Mouse (Mus musculus): ENCODE data around the gene Abca1. TPM values are rescaled to one million over a fixed set of nuclear protein-coding genes. Genes with fewer than 3 reads are reported as not detected.

Gene Abca1
- polyA plus RNA-seq, 1 experiment from 2014 or later, result 4.1 TPM

DNA sequence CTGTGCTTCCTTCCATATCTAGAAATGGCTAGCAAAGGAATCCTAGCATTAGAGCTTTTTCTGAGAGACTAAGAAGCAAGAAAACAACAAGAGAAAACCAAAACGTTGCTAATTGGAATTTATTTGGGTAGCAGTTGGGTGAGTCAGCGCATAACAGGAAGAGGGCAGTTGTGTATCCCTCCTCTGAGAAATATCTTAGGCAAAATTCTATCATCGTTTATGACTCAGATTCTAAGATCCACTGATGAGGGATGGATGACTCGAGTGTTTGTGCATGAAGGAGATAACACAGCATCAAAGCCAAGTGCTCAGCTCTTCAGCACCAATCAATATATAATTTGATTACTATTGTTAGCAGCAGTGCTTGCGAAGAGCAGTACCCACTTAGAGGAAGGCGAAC is 21.8 kb upstream of the Abca1 start:
- Histone ChIP-seq H3K36me3 (ENCODE audit: control insufficient read depth, insufficient read depth) (no peaks in the 10 kb centered on the region), H3K4me1 (ENCODE audit: control insufficient read depth, insufficient read depth, low read length) (no peaks in the 10 kb centered on the region), H3K9ac (ENCODE audit: low read length) (no peak overlapping the region), H3K4me2 (ENCODE audit: low read depth, low read length) (no peak overlapping the region), H3K27me3 (ENCODE audit: control insufficient read depth, insufficient read depth, low read length) (no peaks in the 10 kb centered on the region), H3K4me3 (ENCODE audit: low read length) (no peak overlapping the region), H3K27ac (ENCODE audit: low read length) (no peak overlapping the region), H3K9me3 (replicated peaks; ENCODE audit: control insufficient read depth, low read length) (peaks cover 3% of the 10 kb centered on the region; the same call in 1 of the 2 replicates)
- WGBS, result 69% methylated on average over 6 of the region's 6 CpGs
- no peak for ATAC-seq (replicated peaks; ENCODE audit: extremely low read depth, insufficient read depth, low FRiP score)

DNA sequence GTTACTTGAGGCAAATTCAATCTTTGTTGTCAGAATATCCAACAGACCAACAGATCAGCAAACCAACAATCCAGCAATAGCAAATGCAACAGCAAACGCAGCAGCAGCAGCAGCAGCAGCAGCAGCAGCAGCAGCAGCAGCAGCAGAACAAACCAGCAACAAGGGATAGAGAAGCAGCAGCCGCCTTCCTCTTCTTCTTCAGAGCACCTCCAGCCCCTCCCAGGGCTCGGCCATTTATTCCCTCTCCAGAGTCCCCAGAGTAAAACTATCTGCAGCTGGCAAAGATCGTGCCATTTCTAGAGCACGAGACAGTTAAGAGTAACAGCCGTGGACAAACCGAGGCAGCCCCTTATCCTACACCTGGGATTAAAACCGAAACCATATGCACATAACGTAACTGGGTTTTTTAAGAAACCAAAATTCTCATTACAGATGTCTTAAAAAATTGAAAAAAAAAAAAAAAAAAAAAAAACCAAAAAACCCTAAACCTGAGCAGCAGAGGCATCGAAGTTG is 19.7 kb upstream of the Abca1 start:
- Histone ChIP-seq H3K9ac (ENCODE audit: low read length) (no peak overlapping the region), H3K4me2 (ENCODE audit: low read depth, low read length) (no peak overlapping the region), H3K27ac (ENCODE audit: low read length) (no peak overlapping the region), H3K4me1 (ENCODE audit: control insufficient read depth, insufficient read depth, low read length) (no peaks in the 10 kb centered on the region), H3K27me3 (ENCODE audit: control insufficient read depth, insufficient read depth, low read length) (no peaks in the 10 kb centered on the region), H3K9me3 (replicated peaks; ENCODE audit: control insufficient read depth, low read length) (peaks cover 3% of the 10 kb centered on the region; the same call in 1 of the 2 replicates), H3K36me3 (ENCODE audit: control insufficient read depth, insufficient read depth) (no peaks in the 10 kb centered on the region), H3K4me3 (ENCODE audit: low read length) (no peak overlapping the region)
- ATAC-seq (replicated peaks; ENCODE audit: extremely low read depth, insufficient read depth, low FRiP score), result no peak
- WGBS, result 72% methylated on average over 10 of the region's 10 CpGs

DNA sequence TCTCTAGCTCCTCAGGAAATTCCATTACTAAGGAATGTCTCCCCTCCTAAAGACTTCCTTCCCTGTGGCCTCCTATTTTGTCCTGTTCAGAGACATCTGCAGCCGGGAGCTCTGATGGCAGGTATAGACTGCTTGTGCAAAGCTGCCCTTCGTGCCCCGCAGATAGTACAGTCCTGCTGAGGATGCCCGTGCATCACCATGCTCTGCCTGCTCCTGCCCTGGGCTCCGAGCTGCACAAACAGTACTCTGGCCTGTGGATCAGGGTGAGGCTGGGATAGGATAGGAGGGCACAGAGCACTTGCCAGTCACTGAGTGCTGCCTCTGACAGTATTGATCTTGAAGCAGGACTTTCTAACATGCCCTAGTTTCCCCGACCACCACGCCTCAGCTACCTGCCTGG is 18.8 kb upstream of the Abca1 start:
- H3K27ac ChIP-seq (ENCODE audit: low read length), result no peak overlapping the region
- ATAC-seq (replicated peaks; ENCODE audit: extremely low read depth, insufficient read depth, low FRiP score), result no peak
- H3K4me3 ChIP-seq (ENCODE audit: low read length), result no peak overlapping the region
- H3K4me2 ChIP-seq (ENCODE audit: low read depth, low read length), result no peak overlapping the region
- H3K27me3 ChIP-seq (ENCODE audit: control insufficient read depth, insufficient read depth, low read length), result no peaks in the 10 kb centered on the region
- no peaks in the 10 kb centered on the region for H3K36me3 ChIP-seq (ENCODE audit: control insufficient read depth, insufficient read depth)
- no peaks in the 10 kb centered on the region for H3K9me3 ChIP-seq (replicated peaks; ENCODE audit: control insufficient read depth, low read length)
- no peaks in the 10 kb centered on the region for H3K4me1 ChIP-seq (ENCODE audit: control insufficient read depth, insufficient read depth, low read length)
- no peak overlapping the region for H3K9ac ChIP-seq (ENCODE audit: low read length)
- WGBS, result 77% methylated on average over 7 of the region's 7 CpGs

DNA sequence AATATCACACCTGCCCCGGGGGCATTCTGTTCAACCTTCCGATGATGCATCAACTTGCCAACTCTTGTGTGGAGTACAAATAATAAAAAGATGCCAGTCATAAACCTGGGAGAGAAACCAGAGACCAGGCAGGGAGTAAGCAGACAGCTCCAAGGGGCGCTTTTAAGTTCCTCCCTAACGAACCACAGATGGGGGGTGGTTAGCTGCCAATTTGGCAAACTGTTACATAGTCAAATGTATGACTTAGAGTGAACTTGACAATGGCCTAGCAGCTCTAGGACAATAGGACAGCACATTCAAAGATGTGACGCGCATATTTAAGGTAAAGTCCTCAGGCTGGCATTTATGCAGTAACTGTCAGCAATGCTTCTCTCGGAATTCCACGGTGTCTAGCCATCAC is 18.0 kb upstream of the Abca1 start:
- WGBS, result 88% methylated on average over 8 of the region's 8 CpGs
- H3K4me2 ChIP-seq (ENCODE audit: low read depth, low read length), result no peak overlapping the region
- no peaks in the 10 kb centered on the region for H3K27me3 ChIP-seq (ENCODE audit: control insufficient read depth, insufficient read depth, low read length)
- H3K4me1 ChIP-seq (ENCODE audit: control insufficient read depth, insufficient read depth, low read length), result no peaks in the 10 kb centered on the region
- no peaks in the 10 kb centered on the region for H3K9me3 ChIP-seq (replicated peaks; ENCODE audit: control insufficient read depth, low read length)
- H3K9ac ChIP-seq (ENCODE audit: low read length), result no peak overlapping the region
- H3K4me3 ChIP-seq (ENCODE audit: low read length), result no peak overlapping the region
- H3K27ac ChIP-seq (ENCODE audit: low read length), result no peak overlapping the region
- no peak for ATAC-seq (replicated peaks; ENCODE audit: extremely low read depth, insufficient read depth, low FRiP score)
- H3K36me3 ChIP-seq (ENCODE audit: control insufficient read depth, insufficient read depth), result no peaks in the 10 kb centered on the region

DNA sequence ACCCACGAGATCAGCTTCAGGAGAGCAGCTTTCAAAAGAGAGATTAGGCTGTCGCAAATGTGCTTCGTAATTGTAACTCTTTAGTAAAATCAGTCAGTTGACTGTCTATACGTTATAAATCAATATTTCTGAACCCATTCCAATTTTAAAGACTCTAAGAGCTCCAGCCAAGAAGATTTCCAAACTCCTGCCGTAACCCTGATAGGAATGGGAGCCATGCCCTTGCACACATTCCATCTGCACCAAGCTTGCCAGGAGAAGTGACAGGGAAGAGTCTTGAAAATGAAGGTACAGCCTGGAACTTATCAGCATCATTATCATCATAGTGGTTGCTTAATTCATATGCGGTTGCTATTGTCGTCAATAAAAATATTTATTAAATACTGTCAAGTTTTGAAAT is 15.2 kb upstream of the Abca1 start:
- no peak overlapping the region for H3K4me3 ChIP-seq (ENCODE audit: low read length)
- ATAC-seq (replicated peaks; ENCODE audit: extremely low read depth, insufficient read depth, low FRiP score), result no peak
- H3K9ac ChIP-seq (ENCODE audit: low read length), result no peak overlapping the region
- H3K4me2 ChIP-seq (ENCODE audit: low read depth, low read length), result no peak overlapping the region
- H3K9me3 ChIP-seq (replicated peaks; ENCODE audit: control insufficient read depth, low read length), result no peaks in the 10 kb centered on the region
- no peak overlapping the region for H3K27ac ChIP-seq (ENCODE audit: low read length)
- no peaks in the 10 kb centered on the region for H3K27me3 ChIP-seq (ENCODE audit: control insufficient read depth, insufficient read depth, low read length)
- 78% methylated on average over 7 of the region's 7 CpGs for WGBS
- no peaks in the 10 kb centered on the region for H3K36me3 ChIP-seq (ENCODE audit: control insufficient read depth, insufficient read depth)
- H3K4me1 ChIP-seq (ENCODE audit: control insufficient read depth, insufficient read depth, low read length), result no peaks in the 10 kb centered on the region

DNA sequence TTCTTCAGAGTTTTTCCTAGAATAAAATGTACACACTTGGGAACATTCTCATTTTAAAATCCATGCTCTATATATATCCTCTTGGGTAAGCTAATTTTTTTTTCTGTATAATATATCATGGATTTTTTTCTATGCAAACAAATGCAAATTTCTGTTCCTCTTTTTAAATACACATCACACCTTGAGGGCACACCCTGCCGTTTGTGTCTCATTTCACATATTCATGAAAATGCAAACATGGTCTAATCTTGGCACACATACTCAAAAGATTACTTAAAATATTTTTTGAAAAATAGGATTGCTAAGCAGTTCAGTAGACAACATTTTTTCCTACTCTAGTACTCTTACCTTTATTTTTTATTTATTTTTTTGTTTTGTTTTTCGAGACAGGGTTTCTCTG is 10.7 kb upstream of the Abca1 start:
- no peak overlapping the region for H3K4me2 ChIP-seq (ENCODE audit: low read depth, low read length)
- no peak overlapping the region for H3K27ac ChIP-seq (ENCODE audit: low read length)
- H3K4me3 ChIP-seq (ENCODE audit: low read length), result no peak overlapping the region
- no peaks in the 10 kb centered on the region for H3K9me3 ChIP-seq (replicated peaks; ENCODE audit: control insufficient read depth, low read length)
- no peaks in the 10 kb centered on the region for H3K4me1 ChIP-seq (ENCODE audit: control insufficient read depth, insufficient read depth, low read length)
- no peak overlapping the region for H3K9ac ChIP-seq (ENCODE audit: low read length)
- ATAC-seq (replicated peaks; ENCODE audit: extremely low read depth, insufficient read depth, low FRiP score), result no peak
- no peaks in the 10 kb centered on the region for H3K36me3 ChIP-seq (ENCODE audit: control insufficient read depth, insufficient read depth)
- no peaks in the 10 kb centered on the region for H3K27me3 ChIP-seq (ENCODE audit: control insufficient read depth, insufficient read depth, low read length)
- WGBS, result 64% methylated on average over 2 of the region's 2 CpGs

DNA sequence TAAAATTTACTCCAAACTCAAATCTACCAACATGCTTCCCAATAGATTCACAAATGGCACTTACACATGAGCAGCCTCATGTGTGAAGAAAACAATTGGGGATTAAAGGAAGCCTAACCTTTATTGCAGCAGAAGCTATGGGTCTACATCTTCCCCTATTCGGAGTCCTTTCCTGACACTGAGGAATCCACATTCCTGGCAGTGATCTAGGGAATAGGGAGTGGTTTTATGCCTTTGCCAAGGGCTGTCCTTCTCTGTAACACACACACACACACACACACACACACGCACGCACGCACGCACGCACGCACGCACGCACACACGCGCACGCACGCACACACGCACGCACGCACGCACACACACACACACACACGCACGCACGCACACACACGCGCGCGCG is 5.5 kb upstream of the Abca1 start:
- no peaks in the 10 kb centered on the region for H3K4me1 ChIP-seq (ENCODE audit: control insufficient read depth, insufficient read depth, low read length)
- ATAC-seq (replicated peaks; ENCODE audit: extremely low read depth, insufficient read depth, low FRiP score), result no peak
- WGBS, result 93% methylated on average over 24 of the region's 25 CpGs
- no peak overlapping the region for H3K9ac ChIP-seq (ENCODE audit: low read length)
- H3K36me3 ChIP-seq (ENCODE audit: control insufficient read depth, insufficient read depth), result no peaks in the 10 kb centered on the region
- no peak overlapping the region for H3K4me3 ChIP-seq (ENCODE audit: low read length)
- H3K27me3 ChIP-seq (ENCODE audit: control insufficient read depth, insufficient read depth, low read length), result no peaks in the 10 kb centered on the region
- H3K27ac ChIP-seq (ENCODE audit: low read length), result no peak overlapping the region
- no peaks in the 10 kb centered on the region for H3K9me3 ChIP-seq (replicated peaks; ENCODE audit: control insufficient read depth, low read length)
- no peak overlapping the region for H3K4me2 ChIP-seq (ENCODE audit: low read depth, low read length)

DNA sequence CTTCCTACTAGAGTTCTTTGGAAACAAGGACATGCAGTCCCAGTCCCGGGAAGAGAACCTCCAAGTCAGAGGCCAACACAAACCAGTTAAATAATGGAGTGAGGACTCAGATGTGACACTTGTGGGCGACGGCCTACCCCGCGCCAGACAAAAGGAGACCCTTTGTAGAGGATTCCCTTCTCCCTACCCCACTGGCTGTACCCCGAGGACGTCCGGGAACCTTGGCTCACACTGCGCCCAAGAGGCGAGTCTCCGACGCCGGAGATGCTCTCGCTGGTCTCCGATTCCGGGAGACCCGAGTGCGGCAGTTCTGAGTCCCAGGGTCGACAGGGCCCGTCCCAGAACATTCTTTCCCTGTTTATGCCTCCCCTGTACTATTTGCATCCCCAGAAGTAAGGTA is 519 bp downstream of the Abca1 start:
- WGBS, result under 1% methylated on average over 20 of the region's 20 CpGs
- Histone ChIP-seq H3K9ac (ENCODE audit: low read length) (peak overlapping the region; percentile 85), H3K4me1 (ENCODE audit: control insufficient read depth, insufficient read depth, low read length) (peaks cover 5% of the 10 kb centered on the region; the same call in 1 of the 2 replicates), H3K27ac (ENCODE audit: low read length) (peak overlapping the region; percentile 80), H3K36me3 (ENCODE audit: control insufficient read depth, insufficient read depth) (no peaks in the 10 kb centered on the region), H3K4me3 (ENCODE audit: low read length) (peak overlapping the region; percentile 87), H3K9me3 (replicated peaks; ENCODE audit: control insufficient read depth, low read length) (no peaks in the 10 kb centered on the region), H3K27me3 (ENCODE audit: control insufficient read depth, insufficient read depth, low read length) (no peaks in the 10 kb centered on the region), H3K4me2 (ENCODE audit: low read depth, low read length) (peak overlapping the region; percentile 99)
- peak; percentile 26 for ATAC-seq (replicated peaks; ENCODE audit: extremely low read depth, insufficient read depth, low FRiP score)

DNA sequence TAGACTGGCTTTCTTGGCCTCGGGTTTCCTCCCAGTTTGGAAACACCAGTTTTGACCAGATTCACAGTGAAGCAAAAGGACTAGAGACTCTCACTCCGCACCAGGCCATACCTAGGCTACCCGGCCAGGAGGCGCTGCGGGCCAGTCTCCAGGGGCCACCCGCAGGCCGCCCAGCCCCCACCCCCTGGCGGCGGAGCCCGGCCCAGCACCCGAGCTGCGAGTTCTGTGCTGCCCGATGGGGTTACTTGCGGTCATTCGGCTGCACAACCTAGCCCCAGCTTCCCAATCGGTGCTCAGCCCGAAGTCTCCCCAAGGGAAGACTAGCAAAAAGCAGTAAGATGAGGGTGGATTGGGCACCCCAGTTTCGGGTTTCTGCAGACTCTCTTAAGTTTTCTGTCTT is 1.1 kb downstream of the Abca1 start:
- Histone ChIP-seq H3K4me3 (ENCODE audit: low read length) (peak overlapping the region; percentile 87), H3K4me1 (ENCODE audit: control insufficient read depth, insufficient read depth, low read length) (peaks cover 8% of the 10 kb centered on the region), H3K27ac (ENCODE audit: low read length) (peak overlapping the region; percentile 80), H3K9me3 (replicated peaks; ENCODE audit: control insufficient read depth, low read length) (no peaks in the 10 kb centered on the region), H3K36me3 (ENCODE audit: control insufficient read depth, insufficient read depth) (no peaks in the 10 kb centered on the region), H3K27me3 (ENCODE audit: control insufficient read depth, insufficient read depth, low read length) (no peaks in the 10 kb centered on the region), H3K9ac (ENCODE audit: low read length) (peak overlapping the region; percentile 85), H3K4me2 (ENCODE audit: low read depth, low read length) (peak overlapping the region; percentile 99)
- ATAC-seq (replicated peaks; ENCODE audit: extremely low read depth, insufficient read depth, low FRiP score), result peak; percentile 64
- 1% methylated on average over 18 of the region's 18 CpGs for WGBS
